Mouse (Mus musculus): ENCODE results near the gene Dnhd1. TPM values are rescaled to one million over a fixed set of nuclear protein-coding genes. Genes with fewer than 3 reads are reported as not detected.

Dnhd1 gene
- 1 to 10 TPM; 2.3 to 2.9 TPM for total RNA-seq (2021)
- long read RNA-seq, experiment 1, result 0 reads
- long read RNA-seq, experiment 2, result 0 reads

GRCm38 (mm10) chr7:105650639-105651435 is at the start of gene Dnhd1:
Gene Dnhd1 (plus strand): TSS chr7:105650827.
- peak; percentile 63 to 64 for DNase-seq (ENCODE audit: low spot score in 2 of 2)

- DNase-seq (ENCODE audit: low spot score in 2 of 2), result peak; percentile 62
These were observed 47.6 kb upstream of the Dnhd1 start for GRCm38 (mm10) chr7:105602860-105603623.

GRCm38 (mm10) chr7:105608467-105608866 is 42.2 kb upstream of the Dnhd1 start:
- DNase-seq (ENCODE audit: low spot score in 2 of 2), result no peak

- DNase-seq (ENCODE audit: low spot score in 2 of 2), result no peak
These were observed 38.9 kb upstream of the Dnhd1 start for GRCm38 (mm10) chr7:105611767-105612166.

- DNase-seq (ENCODE audit: low spot score in 2 of 2), result no peak
These were observed 36.2 kb upstream of the Dnhd1 start for GRCm38 (mm10) chr7:105614400-105614799.

- no peak for DNase-seq (ENCODE audit: low spot score in 2 of 2)
These were observed 34.9 kb upstream of the Dnhd1 start for GRCm38 (mm10) chr7:105615720-105616119.

- no peak for DNase-seq (ENCODE audit: low spot score in 2 of 2)
These were observed 34.1 kb upstream of the Dnhd1 start for GRCm38 (mm10) chr7:105616561-105616960.

- no peak for DNase-seq (ENCODE audit: low spot score in 2 of 2)
These were observed 32.8 kb upstream of the Dnhd1 start for GRCm38 (mm10) chr7:105617810-105618209.

GRCm38 (mm10) chr7:105619701-105620100 is 30.9 kb upstream of the Dnhd1 start:
- no peak for DNase-seq (ENCODE audit: low spot score in 2 of 2)

- DNase-seq (ENCODE audit: low spot score in 2 of 2), result no peak
These were observed 29.6 kb upstream of the Dnhd1 start for GRCm38 (mm10) chr7:105621053-105621452.

GRCm38 (mm10) chr7:105621646-105622292 is 28.9 kb upstream of the Dnhd1 start:
- DNase-seq (ENCODE audit: low spot score in 2 of 2), result no peak

- DNase-seq (ENCODE audit: low spot score in 2 of 2), result no peak
These were observed 25.2 kb upstream of the Dnhd1 start for GRCm38 (mm10) chr7:105625397-105625796.

- no peak for DNase-seq (ENCODE audit: low spot score in 2 of 2)
These were observed 22.0 kb upstream of the Dnhd1 start for GRCm38 (mm10) chr7:105628633-105629032.

- no peak for DNase-seq (ENCODE audit: low spot score in 2 of 2)
These were observed 18.1 kb upstream of the Dnhd1 start for GRCm38 (mm10) chr7:105632551-105632972.

- peak; percentile 93 to 96 for DNase-seq (ENCODE audit: low spot score in 2 of 2)
These were observed 17.4 kb upstream of the Dnhd1 start, which contains the start of gene Trim3 for GRCm38 (mm10) chr7:105633127-105633800. Gene Trim3 (minus strand): TSS chr7:105633571.

- no peak for DNase-seq (ENCODE audit: low spot score in 2 of 2)
These were observed 16.9 kb upstream of the Dnhd1 start for GRCm38 (mm10) chr7:105633801-105634135.

GRCm38 (mm10) chr7:105634272-105634920 is 16.2 kb upstream of the Dnhd1 start:
- no peak for DNase-seq (ENCODE audit: low spot score in 2 of 2)

- DNase-seq (ENCODE audit: low spot score in 2 of 2), result no peak
These were observed 14.9 kb upstream of the Dnhd1 start for GRCm38 (mm10) chr7:105635726-105636125.

GRCm38 (mm10) chr7:105638776-105639175 is 11.9 kb upstream of the Dnhd1 start:
- no peak for DNase-seq (ENCODE audit: low spot score in 2 of 2)

- no peak for DNase-seq (ENCODE audit: low spot score in 2 of 2)
These were observed 11.3 kb upstream of the Dnhd1 start for GRCm38 (mm10) chr7:105639304-105639703.

GRCm38 (mm10) chr7:105639756-105640155 is 10.9 kb upstream of the Dnhd1 start, which contains the start of gene Timm10b:
Gene Timm10b (plus strand): TSS chr7:105640056.
- DNase-seq (ENCODE audit: low spot score in 2 of 2), result no peak

Measured in adrenal gland, adult 18-20 months (tissue).